Mouse (Mus musculus) hindbrain, embryonic 14.5 days (tissue): ENCODE measurements around the gene Olfr331. TPM values are rescaled to one million over a fixed set of nuclear protein-coding genes. Genes with fewer than 3 reads are reported as not detected.
"Not testable (repeated sequence)": the region's sequence is repeated elsewhere in the genome, so short reads cannot be mapped to it uniquely, and the experiment has no call there.

ENCODE experiments used
- ATAC-seq: fragments of 200-750 bp; cut with Nextera tagmentation; 2 replicates; pipeline ENCODE4 v1.8.0; 2017; ENCODE audit warnings: moderate number of reproducible peaks, mild to moderate bottlenecking, moderate TSS enrichment, moderate library complexity; ENCODE audit not compliant: low FRiP score
- DNase-seq: peaks from one replicate; pipeline ENCODE4 v3.0.0-alpha.2; 2015; ENCODE audit warnings: low spot score
- H3K27ac ChIP-seq: fragments of 300-500 bp; sonication (generic); 2 replicates; pipeline ENCODE4 v1.5.1; 2014; ENCODE audit warnings: mild to moderate bottlenecking, moderate library complexity
- H3K27me3 ChIP-seq: fragments of 300-500 bp; sonication (generic); 2 replicates; pipeline ENCODE4 v1.6.1; 2014; ENCODE audit warnings: mild to moderate bottlenecking, low read length, mixed read lengths; ENCODE audit not compliant: control insufficient read depth, insufficient read depth
- H3K36me3 ChIP-seq: fragments of 300-500 bp; sonication (generic); replicated peaks from 2 replicates; pipeline ENCODE4 v1.6.1; 2014; ENCODE audit not compliant: control insufficient read depth, insufficient read depth
- H3K4me1 ChIP-seq: fragments of 300-500 bp; sonication (generic); replicated peaks from 2 replicates; pipeline ENCODE4 v1.6.1; 2014; ENCODE audit warnings: antibody characterized with exemption, low read length, mixed read lengths; ENCODE audit not compliant: control insufficient read depth, insufficient read depth
- H3K4me2 ChIP-seq: fragments of 300-500 bp; sonication (generic); replicated peaks from 2 replicates; pipeline ENCODE4 v1.6.1; 2014; ENCODE audit warnings: mild to moderate bottlenecking, moderate library complexity
- H3K4me3 ChIP-seq: fragments of 300-500 bp; sonication (generic); replicated peaks from 2 replicates; pipeline ENCODE4 v1.5.1; 2014; ENCODE audit warnings: mild to moderate bottlenecking, low read length
- H3K9ac ChIP-seq: fragments of 300-500 bp; sonication (generic); 2 replicates; pipeline ENCODE4 v1.6.1; 2014
- H3K9me3 ChIP-seq: fragments of 300-500 bp; sonication (generic); 2 replicates; pipeline ENCODE4 v1.6.1; 2016; ENCODE audit warnings: low read length; ENCODE audit not compliant: control insufficient read depth
- WGBS: fragments of 180-500 bp; shearing (Covaris S2); extraction: QIAGEN DNeasy Blood & Tissue Kit; methylation state at CpG from one replicate; pipeline ENCODE4 v1.1.7; 2014; 5-methylcytosine and 5-hydroxymethylcytosine counted together
- polyA plus RNA-seq: library from polyadenylated mRNA; unstranded; fragments of >200 nt; fragmentation: Nextera tagmentation; extraction: Ambion mirVana; gene quantifications from 2 replicates; pipeline ENCODE4 v1.2.1, GENCODE M21; 2014

Olfr331 gene
- polyA plus RNA-seq: not detected in 2 replicates

DNA sequence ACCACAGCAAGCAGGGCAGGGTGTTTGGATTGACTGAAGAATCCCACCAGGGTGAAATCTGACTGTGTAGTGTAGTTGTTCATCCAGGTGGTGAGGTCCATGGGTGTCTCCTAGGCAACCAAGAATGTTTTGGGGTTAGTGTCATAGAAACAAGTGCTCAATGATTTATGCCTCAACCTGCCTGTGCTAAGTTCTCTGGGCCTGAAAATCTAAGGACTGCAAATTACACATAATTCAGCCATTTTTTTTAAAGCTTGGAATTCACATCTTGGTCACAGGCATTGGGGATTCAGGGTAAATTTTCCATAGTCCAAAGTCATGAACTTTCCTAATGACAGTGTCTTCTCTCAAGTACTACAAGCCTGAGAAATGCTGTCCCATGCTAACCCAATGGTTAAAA is at the start of gene Olfr331:
Olfr331 (minus strand) TSS at position 101 of the 400 bp plus-strand sequence.
- not testable (repeated sequence) for H3K27me3 ChIP-seq, H3K36me3 ChIP-seq, ATAC-seq, DNase-seq, H3K4me2 ChIP-seq, H3K4me3 ChIP-seq, H3K4me1 ChIP-seq, H3K27ac ChIP-seq, H3K9ac ChIP-seq, H3K9me3 ChIP-seq

DNA sequence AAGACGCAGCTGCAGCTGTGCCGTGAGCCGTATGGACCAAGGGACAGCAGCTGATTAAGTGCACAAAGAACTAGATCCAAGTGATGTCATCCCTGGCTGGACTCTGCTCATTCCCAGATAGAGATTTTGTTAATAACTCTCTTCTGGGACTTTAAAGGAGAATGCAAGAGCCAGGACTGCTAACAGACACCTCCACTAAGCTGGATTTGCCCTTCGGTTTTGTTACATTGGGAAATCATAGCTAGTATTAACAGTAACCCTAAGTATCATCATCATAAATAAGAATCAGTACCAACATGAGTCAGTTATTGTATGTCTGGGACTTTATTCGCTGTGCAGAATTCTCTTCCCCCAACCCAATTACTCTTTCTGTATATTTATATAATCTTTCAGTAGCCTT is 44.0 kb upstream of the Olfr331 start, which contains the start of gene Olfr329-ps:
Olfr329-ps (minus strand) TSS at position 101 of the 400 bp plus-strand sequence.
- no peaks in the 10 kb centered on the region for H3K9me3 ChIP-seq
- no peaks in the 10 kb centered on the region for H3K27me3 ChIP-seq
- H3K4me1 ChIP-seq: no peaks in the 10 kb centered on the region
- no peaks in the 10 kb centered on the region for H3K36me3 ChIP-seq
- WGBS: 81% methylated on average over 5 of the region's 5 CpGs
- H3K27ac ChIP-seq: no peak within 1 kb of the TSS
- ATAC-seq (no peak), DNase-seq (no peak)
- H3K4me2 ChIP-seq: no peak within 1 kb of the TSS
- H3K4me3 ChIP-seq: no peak within 1 kb of the TSS
- H3K9ac ChIP-seq: no peak within 1 kb of the TSS

DNA sequence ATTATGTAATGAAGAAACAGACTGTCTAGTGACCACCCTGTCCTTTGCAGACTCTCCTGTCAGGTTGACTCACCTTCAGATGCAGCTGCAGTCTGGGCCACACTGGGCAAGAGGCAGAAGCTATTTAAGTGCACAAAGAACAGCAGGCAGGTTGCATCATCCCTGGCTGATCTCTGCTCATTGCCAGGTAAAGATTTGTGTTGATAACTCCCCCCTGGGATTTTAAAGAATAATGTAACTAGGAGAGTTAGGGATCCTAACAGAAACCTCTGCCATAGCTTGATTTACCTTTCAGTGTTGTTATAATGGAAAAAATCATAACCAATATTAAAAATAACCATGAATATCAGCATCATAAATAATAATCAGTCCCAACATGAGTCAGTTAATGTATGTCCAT is 32.4 kb upstream of the Olfr331 start, which contains the start of gene Olfr330:
Olfr330 (minus strand) TSS at position 101 of the 400 bp plus-strand sequence.
- H3K9me3 ChIP-seq, H3K4me3 ChIP-seq, ATAC-seq, H3K4me2 ChIP-seq, H3K4me1 ChIP-seq, H3K27me3 ChIP-seq, H3K9ac ChIP-seq, H3K36me3 ChIP-seq, H3K27ac ChIP-seq, DNase-seq: not testable (repeated sequence)

DNA sequence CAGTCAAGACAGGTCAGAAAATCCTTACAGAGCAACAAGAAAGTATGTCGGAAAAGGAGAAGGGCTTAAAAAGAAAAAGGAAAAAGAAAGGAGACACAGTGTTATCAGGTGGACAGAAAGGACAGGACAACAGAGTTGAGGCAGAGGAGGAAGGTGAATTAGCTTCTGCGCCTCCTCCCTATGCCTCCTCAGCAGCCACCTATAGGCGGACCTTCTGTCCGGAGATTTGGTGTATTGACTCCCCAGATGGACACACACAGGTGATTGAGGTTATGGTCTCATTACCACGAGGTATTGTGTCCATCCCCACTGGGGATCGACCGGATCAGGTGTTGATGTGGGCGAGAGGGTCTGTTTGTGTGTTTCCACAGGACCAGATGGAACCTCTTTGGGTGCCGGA is 17.4 kb upstream of the Olfr331 start:
- H3K36me3 ChIP-seq, H3K27ac ChIP-seq, ATAC-seq, H3K9ac ChIP-seq, DNase-seq, H3K27me3 ChIP-seq, H3K4me2 ChIP-seq, H3K9me3 ChIP-seq, H3K4me3 ChIP-seq, H3K4me1 ChIP-seq: not testable (repeated sequence)
- WGBS: 94% methylated on average over 7 of the region's 9 CpGs

DNA sequence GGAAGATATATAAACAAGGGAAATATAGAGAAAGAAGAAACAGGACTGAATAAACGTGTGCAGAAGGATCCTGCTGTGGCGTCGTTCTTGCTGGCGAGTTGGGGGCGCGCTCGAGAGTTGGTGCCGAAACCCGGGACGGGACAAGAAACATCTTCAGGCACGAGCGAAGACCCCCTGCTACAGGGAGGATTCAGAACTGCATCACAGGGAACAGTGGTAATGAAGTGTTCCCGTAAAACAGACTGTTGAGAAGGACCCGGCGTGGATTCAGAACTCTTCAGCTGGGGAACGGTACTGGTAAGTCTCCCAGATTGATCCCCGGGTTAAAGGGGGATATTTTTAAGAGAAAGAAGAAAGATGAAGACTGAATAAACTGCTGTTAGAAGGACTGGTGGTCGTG is 16.5 kb upstream of the Olfr331 start:
- H3K27me3 ChIP-seq, H3K27ac ChIP-seq, H3K9me3 ChIP-seq, H3K4me1 ChIP-seq, H3K9ac ChIP-seq, H3K4me2 ChIP-seq, H3K4me3 ChIP-seq, DNase-seq, H3K36me3 ChIP-seq, ATAC-seq: not testable (repeated sequence)
- 92% methylated on average over 17 of the region's 18 CpGs for WGBS

DNA sequence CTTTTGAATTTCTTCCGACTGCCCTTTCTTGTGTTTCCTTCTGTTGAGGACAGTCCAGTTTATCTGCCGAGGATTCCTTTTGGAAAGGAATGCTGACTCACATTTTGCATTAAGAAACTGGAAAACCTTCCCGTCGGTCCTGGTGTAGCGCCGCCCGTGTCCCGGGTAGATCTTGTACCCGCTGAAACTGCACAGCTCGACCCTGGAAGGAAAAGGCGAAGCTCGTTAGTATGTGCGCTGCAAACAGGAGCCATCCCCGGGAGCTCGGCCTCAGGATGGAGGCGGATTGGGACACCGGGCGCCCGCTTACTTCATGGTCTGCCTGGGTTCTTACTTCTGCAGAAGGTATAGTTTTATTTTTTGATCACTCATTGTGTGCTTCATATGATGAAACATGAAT is 6.7 kb upstream of the Olfr331 start:
- 91% methylated on average over 19 of the region's 19 CpGs for WGBS
- H3K36me3 ChIP-seq, H3K4me2 ChIP-seq, H3K9ac ChIP-seq, DNase-seq, H3K9me3 ChIP-seq, H3K27ac ChIP-seq, H3K4me3 ChIP-seq, ATAC-seq, H3K27me3 ChIP-seq, H3K4me1 ChIP-seq: not testable (repeated sequence)

DNA sequence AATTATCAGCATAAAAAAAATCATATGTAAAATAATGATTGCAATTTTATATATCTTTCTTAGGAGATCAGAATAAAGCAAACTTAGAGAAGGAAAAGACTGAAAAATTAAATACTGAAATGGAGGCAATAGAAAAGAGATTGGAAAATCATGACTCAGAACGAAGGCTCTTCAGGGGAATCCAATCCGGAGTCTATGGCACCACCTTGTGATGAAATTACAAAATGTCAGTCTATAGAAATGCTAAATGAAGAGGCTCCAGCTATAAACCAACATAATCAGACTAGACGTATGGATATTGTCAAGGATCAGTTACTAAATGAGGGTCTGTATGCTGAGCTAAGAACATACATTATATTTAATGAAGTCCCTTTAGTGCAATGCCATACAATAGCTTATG is 3.1 kb downstream of the Olfr331 start:
- no peaks in the 10 kb centered on the region for H3K4me1 ChIP-seq
- no peaks in the 10 kb centered on the region for H3K36me3 ChIP-seq
- H3K27me3 ChIP-seq: no peaks in the 10 kb centered on the region
- H3K4me2 ChIP-seq: no peak overlapping the region
- ATAC-seq (no peak), DNase-seq (peak; percentile 80)
- no peak overlapping the region for H3K9ac ChIP-seq
- no peak overlapping the region for H3K4me3 ChIP-seq
- 54% methylated on average over 3 of the region's 3 CpGs for WGBS
- H3K27ac ChIP-seq: no peak overlapping the region
- H3K9me3 ChIP-seq: no peaks in the 10 kb centered on the region

DNA sequence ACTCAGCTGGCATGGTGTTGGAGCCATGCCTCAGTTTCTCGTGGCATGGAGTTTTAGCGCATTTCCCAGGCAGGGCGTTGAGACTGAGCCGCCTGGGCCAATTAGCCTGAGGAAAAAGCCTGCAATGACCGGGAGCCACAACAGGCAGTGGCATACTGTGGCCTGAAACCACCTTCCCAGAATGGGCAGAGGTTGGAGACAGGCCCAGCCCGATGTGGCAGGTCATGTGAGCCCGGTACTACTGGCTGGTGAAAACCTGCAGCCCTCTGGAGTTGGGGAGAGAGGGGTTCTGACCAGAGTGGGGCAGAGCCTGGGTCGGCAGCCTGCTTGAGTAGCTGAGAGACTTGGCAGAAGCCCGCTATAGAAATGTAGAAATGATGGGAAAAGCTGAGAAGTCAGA is 3.6 kb downstream of the Olfr331 start:
- no peak overlapping the region for H3K27ac ChIP-seq
- H3K4me2 ChIP-seq: no peak overlapping the region
- H3K4me3 ChIP-seq: no peak overlapping the region
- H3K36me3 ChIP-seq: no peaks in the 10 kb centered on the region
- no peaks in the 10 kb centered on the region for H3K9me3 ChIP-seq
- no peaks in the 10 kb centered on the region for H3K27me3 ChIP-seq
- WGBS: 92% methylated on average over 9 of the region's 9 CpGs
- H3K9ac ChIP-seq: no peak overlapping the region
- ATAC-seq (no peak), DNase-seq (no peak)
- no peaks in the 10 kb centered on the region for H3K4me1 ChIP-seq

DNA sequence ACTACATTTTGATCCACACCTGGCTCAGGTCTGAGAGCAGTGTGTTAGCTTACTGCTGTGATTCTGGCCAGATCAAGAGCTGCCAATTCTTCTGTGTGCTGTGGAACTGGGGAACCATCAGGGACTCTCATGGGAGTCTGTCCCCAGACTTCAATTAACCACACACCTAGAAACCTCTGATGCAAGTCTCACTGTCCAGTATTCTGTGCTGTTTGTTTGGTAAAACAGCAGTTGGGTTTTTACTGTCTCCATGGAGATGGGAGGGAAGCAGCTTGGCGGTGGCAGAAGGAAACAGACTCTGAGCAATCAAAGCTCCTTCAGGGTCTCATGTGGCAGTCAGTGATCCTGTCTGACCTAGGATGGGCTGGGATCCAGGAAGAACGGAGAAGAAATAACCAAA is 9.9 kb downstream of the Olfr331 start, which contains the start of gene Olfr332:
Olfr332 (minus strand) TSS at position 101 of the 400 bp plus-strand sequence.
- H3K27ac ChIP-seq: no peak within 1 kb of the TSS
- no peaks in the 10 kb centered on the region for H3K9me3 ChIP-seq
- H3K4me3 ChIP-seq: no peak within 1 kb of the TSS
- WGBS: 80% methylated on average over 2 of the region's 2 CpGs
- DNase-seq: no peak
- no peaks in the 10 kb centered on the region for H3K36me3 ChIP-seq
- no peaks in the 10 kb centered on the region for H3K4me1 ChIP-seq
- ATAC-seq: no peak
- no peaks in the 10 kb centered on the region for H3K27me3 ChIP-seq
- no peak within 1 kb of the TSS for H3K4me2 ChIP-seq
- H3K9ac ChIP-seq: no peak within 1 kb of the TSS

DNA sequence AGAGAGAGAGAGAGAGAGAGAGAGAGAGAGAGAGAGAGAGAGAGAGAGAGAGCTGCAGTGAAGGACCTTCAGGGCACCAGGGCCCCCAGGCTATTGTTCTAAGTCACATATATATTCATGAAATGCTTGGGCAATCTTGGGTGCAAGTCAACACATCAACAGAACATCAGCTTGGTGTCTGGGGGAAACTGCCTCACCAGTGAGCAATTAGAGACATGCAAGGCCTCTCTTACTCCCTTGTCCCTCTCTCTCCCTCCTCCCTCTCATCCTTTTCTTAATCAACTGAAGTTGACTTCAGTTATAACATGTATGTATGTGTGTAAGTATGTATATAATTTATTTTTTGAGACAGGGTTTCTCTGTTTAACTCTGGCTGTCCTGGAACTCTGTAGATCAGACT is 40.2 kb downstream of the Olfr331 start, which contains the start of gene Olfr30:
Olfr30 (minus strand) TSS at position 101 of the 400 bp plus-strand sequence.
- no peak within 1 kb of the TSS for H3K4me2 ChIP-seq
- no peaks in the 10 kb centered on the region for H3K9me3 ChIP-seq
- ATAC-seq: no peak
- no peak for DNase-seq
- no peak within 1 kb of the TSS for H3K9ac ChIP-seq
- H3K27ac ChIP-seq: no peak within 1 kb of the TSS
- no peak within 1 kb of the TSS for H3K4me3 ChIP-seq
- H3K36me3 ChIP-seq: no peaks in the 10 kb centered on the region
- H3K27me3 ChIP-seq: no peaks in the 10 kb centered on the region
- no peaks in the 10 kb centered on the region for H3K4me1 ChIP-seq
